Mouse (Mus musculus): ENCODE results near the gene Krt1.

Gene Krt1

DNA sequence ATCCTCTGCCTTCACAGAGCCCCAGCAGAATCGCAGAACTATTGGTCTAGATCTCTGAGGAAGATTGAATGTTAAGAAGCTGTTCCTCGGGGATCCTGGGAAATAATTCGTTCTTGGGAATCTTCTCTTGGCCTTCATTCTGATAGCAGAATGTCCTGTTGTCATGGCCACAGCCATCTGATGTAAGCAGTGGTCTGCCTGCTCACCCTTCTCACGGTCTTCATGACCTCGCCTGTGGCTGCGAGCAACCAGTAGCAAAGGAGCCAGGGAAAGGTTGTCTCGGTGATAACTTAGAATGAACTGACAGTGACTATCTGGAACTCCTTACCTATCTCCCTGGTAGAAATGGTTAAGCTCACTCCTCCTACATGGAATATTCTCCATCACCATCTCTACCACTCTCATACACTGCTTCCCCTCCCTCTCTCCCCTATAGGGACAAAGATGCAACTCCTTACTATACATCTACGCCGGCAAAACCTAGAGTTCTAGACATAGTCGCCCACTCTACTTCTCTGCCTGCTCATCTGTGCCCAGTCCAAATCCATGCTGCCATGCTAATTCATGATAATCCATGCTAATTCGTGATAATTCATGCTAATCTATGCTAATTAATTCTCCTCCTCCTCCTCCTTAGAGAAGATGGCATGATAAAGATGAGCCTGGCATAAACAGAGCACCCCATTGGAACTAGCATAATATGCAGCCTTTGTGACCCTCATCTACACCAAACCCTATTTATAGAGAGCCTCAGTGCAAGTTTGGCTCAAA, 47.4 kb downstream of the Krt1 start:
- DNase-seq: no peak

DNA sequence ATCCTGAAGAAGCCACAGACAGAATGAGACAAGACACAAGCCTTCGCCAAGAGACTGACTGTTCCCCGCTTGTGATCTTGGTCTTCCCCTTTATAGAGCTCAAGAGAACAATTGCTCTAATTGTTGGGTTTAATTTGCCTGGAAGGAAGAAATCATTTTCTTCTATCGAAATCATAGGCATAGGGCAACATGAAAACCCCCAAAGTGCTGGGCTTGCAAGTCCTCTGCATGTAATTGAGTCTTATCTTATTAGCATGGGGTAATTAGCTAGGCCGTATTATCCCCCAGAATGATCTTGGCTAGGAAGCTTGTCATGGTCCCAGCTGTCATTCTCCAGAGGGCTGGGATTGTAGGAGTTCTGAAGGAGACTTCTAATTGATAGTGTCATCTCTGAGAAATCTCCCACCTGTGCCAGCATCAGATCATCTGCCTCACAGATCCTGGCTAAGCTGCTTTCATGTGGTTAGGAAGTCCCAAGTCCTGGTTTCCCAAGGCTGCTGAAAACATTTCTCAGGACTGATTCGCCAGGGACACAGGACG, 48.2 kb downstream of the Krt1 start, which contains the start of gene Krt73:
Gene Krt73 (minus strand): TSS at position 51 of the 540 bp plus-strand sequence.
- no peak for DNase-seq
